Mouse (Mus musculus): ENCODE data around the gene Cdc42ep2. TPM values are rescaled to one million over a fixed set of nuclear protein-coding genes. Genes with fewer than 3 reads are reported as not detected.
A peak's percentile ranks its signal among the peaks of the same experiment; 100 is the strongest.

Gene Cdc42ep2
- 13.2 and 14.2 TPM in 2 replicates for polyA plus RNA-seq (2015; fragmentation: Nextera tagmentation; extraction: Ambion mirVana)

GRCm38 (mm10) chr19:5924713-5925093 lies at the start of gene Cdc42ep2:
Gene Cdc42ep2, minus strand, starts transcription at chr19:5924816.
- ATAC-seq (replicated peaks; ENCODE audit: low FRiP score, low read depth) (peak; percentile 90), DNase-seq (ENCODE audit: low spot score) (peak; percentile 99)
- Histone ChIP-seq H3K4me2 (ENCODE audit: low read length) (peak within 1 kb of the TSS; percentile 97), H3K9ac (ENCODE audit: low read depth, low read length) (peak within 1 kb of the TSS; percentile 71), H3K36me3 (ENCODE audit: insufficient read depth, low read length) (no peaks in the 10 kb centered on the region), H3K27ac (peak within 1 kb of the TSS; percentile 95), H3K9me3 (replicated peaks; ENCODE audit: low read length) (no peaks in the 10 kb centered on the region), H3K4me3 (replicated peaks; ENCODE audit: low read depth, low read length) (peak within 1 kb of the TSS; percentile 75), H3K4me1 (replicated peaks; ENCODE audit: insufficient read depth, low read length) (peaks cover 46% of the 10 kb centered on the region), H3K27me3 (ENCODE audit: insufficient read depth, low read length) (no peaks in the 10 kb centered on the region)
- 0% methylated on average over 18 of the region's 18 CpGs for WGBS
- TF ChIP-seq CTCF (IDR thresholded peaks at IDR 0.05; ENCODE audit: low read depth): no peak

- Histone ChIP-seq H3K27me3 (ENCODE audit: insufficient read depth, low read length) (no peaks in the 10 kb centered on the region), H3K4me2 (ENCODE audit: low read length) (no peak overlapping the region), H3K4me3 (replicated peaks; ENCODE audit: low read depth, low read length) (no peak overlapping the region), H3K27ac (no peak overlapping the region), H3K9me3 (replicated peaks; ENCODE audit: low read length) (no peaks in the 10 kb centered on the region), H3K4me1 (replicated peaks; ENCODE audit: insufficient read depth, low read length) (peaks cover 6% of the 10 kb centered on the region; the same call in 1 of the 2 replicates), H3K9ac (ENCODE audit: low read depth, low read length) (no peak overlapping the region), H3K36me3 (ENCODE audit: insufficient read depth, low read length) (no peaks in the 10 kb centered on the region)
- WGBS: 90% methylated on average over 10 of the region's 10 CpGs
- DNase-seq (ENCODE audit: low spot score) (no peak), ATAC-seq (replicated peaks; ENCODE audit: low FRiP score, low read depth) (no peak)
- no peak for TF ChIP-seq CTCF (IDR thresholded peaks at IDR 0.05; ENCODE audit: low read depth)
These were observed 43.0 kb upstream of the Cdc42ep2 start for GRCm38 (mm10) chr19:5967664-5968063.

- no peak overlapping the region for H3K4me3 ChIP-seq (replicated peaks; ENCODE audit: low read depth, low read length)
- WGBS: 61% methylated on average over 6 of the region's 6 CpGs
- H3K27me3 ChIP-seq (ENCODE audit: insufficient read depth, low read length): no peaks in the 10 kb centered on the region
- no peak overlapping the region for H3K27ac ChIP-seq
- peaks cover 6% of the 10 kb centered on the region; the same call in 1 of the 2 replicates for H3K4me1 ChIP-seq (replicated peaks; ENCODE audit: insufficient read depth, low read length)
- no peak overlapping the region for H3K9ac ChIP-seq (ENCODE audit: low read depth, low read length)
- DNase-seq (ENCODE audit: low spot score) (no peak), ATAC-seq (replicated peaks; ENCODE audit: low FRiP score, low read depth) (no peak)
- no peak overlapping the region for H3K4me2 ChIP-seq (ENCODE audit: low read length)
- no peaks in the 10 kb centered on the region for H3K9me3 ChIP-seq (replicated peaks; ENCODE audit: low read length)
- no peak for TF ChIP-seq CTCF (IDR thresholded peaks at IDR 0.05; ENCODE audit: low read depth)
- no peaks in the 10 kb centered on the region for H3K36me3 ChIP-seq (ENCODE audit: insufficient read depth, low read length)
These were observed 42.2 kb upstream of the Cdc42ep2 start for GRCm38 (mm10) chr19:5966786-5967185.

- no peak overlapping the region for H3K4me2 ChIP-seq (ENCODE audit: low read length)
- no peak overlapping the region for H3K9ac ChIP-seq (ENCODE audit: low read depth, low read length)
- DNase-seq (ENCODE audit: low spot score) (no peak), ATAC-seq (replicated peaks; ENCODE audit: low FRiP score, low read depth) (no peak)
- WGBS: 89% methylated on average over 2 of the region's 2 CpGs
- no peaks in the 10 kb centered on the region for H3K9me3 ChIP-seq (replicated peaks; ENCODE audit: low read length)
- H3K27ac ChIP-seq: no peak overlapping the region
- no peaks in the 10 kb centered on the region for H3K27me3 ChIP-seq (ENCODE audit: insufficient read depth, low read length)
- TF ChIP-seq CTCF (IDR thresholded peaks at IDR 0.05; ENCODE audit: low read depth): no peak; the same call in 1 of the 2 replicates
- no peak overlapping the region for H3K4me3 ChIP-seq (replicated peaks; ENCODE audit: low read depth, low read length)
- H3K36me3 ChIP-seq (ENCODE audit: insufficient read depth, low read length): no peaks in the 10 kb centered on the region
- peaks cover 6% of the 10 kb centered on the region; the same call in 1 of the 2 replicates for H3K4me1 ChIP-seq (replicated peaks; ENCODE audit: insufficient read depth, low read length)
These were observed 41.3 kb upstream of the Cdc42ep2 start for GRCm38 (mm10) chr19:5965910-5966309.

GRCm38 (mm10) chr19:5965280-5965679 lies 40.7 kb upstream of the Cdc42ep2 start:
- peak; percentile 95 for TF ChIP-seq CTCF (IDR thresholded peaks at IDR 0.05; ENCODE audit: low read depth)
- H3K27me3 ChIP-seq (ENCODE audit: insufficient read depth, low read length): no peaks in the 10 kb centered on the region
- no peaks in the 10 kb centered on the region for H3K9me3 ChIP-seq (replicated peaks; ENCODE audit: low read length)
- no peak overlapping the region for H3K9ac ChIP-seq (ENCODE audit: low read depth, low read length)
- DNase-seq (ENCODE audit: low spot score) (peak; percentile 91), ATAC-seq (replicated peaks; ENCODE audit: low FRiP score, low read depth) (peak; percentile 41; the same call in 1 of the 2 replicates)
- H3K4me2 ChIP-seq (ENCODE audit: low read length): no peak overlapping the region
- H3K27ac ChIP-seq: 0 out of 2 replicates have a peak overlapping the region, but pooled peaks have one; percentile 9
- 9% methylated on average over 4 of the region's 4 CpGs for WGBS
- no peak overlapping the region for H3K4me3 ChIP-seq (replicated peaks; ENCODE audit: low read depth, low read length)
- H3K4me1 ChIP-seq (replicated peaks; ENCODE audit: insufficient read depth, low read length): peaks cover 6% of the 10 kb centered on the region; the same call in 1 of the 2 replicates
- H3K36me3 ChIP-seq (ENCODE audit: insufficient read depth, low read length): no peaks in the 10 kb centered on the region

GRCm38 (mm10) chr19:5964804-5965203 lies 40.2 kb upstream of the Cdc42ep2 start:
- Histone ChIP-seq H3K27ac (0 out of 2 replicates have a peak overlapping the region, but pooled peaks have one; percentile 9), H3K4me2 (ENCODE audit: low read length) (no peak overlapping the region; the same call in 1 of the 2 replicates), H3K36me3 (ENCODE audit: insufficient read depth, low read length) (no peaks in the 10 kb centered on the region), H3K9ac (ENCODE audit: low read depth, low read length) (0 out of 2 replicates have a peak overlapping the region, but pooled peaks have one; percentile 59), H3K27me3 (ENCODE audit: insufficient read depth, low read length) (no peaks in the 10 kb centered on the region), H3K4me1 (replicated peaks; ENCODE audit: insufficient read depth, low read length) (peaks cover 6% of the 10 kb centered on the region; the same call in 1 of the 2 replicates), H3K9me3 (replicated peaks; ENCODE audit: low read length) (no peaks in the 10 kb centered on the region), H3K4me3 (replicated peaks; ENCODE audit: low read depth, low read length) (no peak overlapping the region)
- DNase-seq (ENCODE audit: low spot score) (no peak), ATAC-seq (replicated peaks; ENCODE audit: low FRiP score, low read depth) (no peak)
- 87% methylated on average over 2 of the region's 2 CpGs for WGBS
- no peak for TF ChIP-seq CTCF (IDR thresholded peaks at IDR 0.05; ENCODE audit: low read depth)
